Mouse (Mus musculus) activated CD4-positive, CD25-positive, alpha-beta regulatory T cell, adult 4 months (primary cell): ENCODE measurements around the gene Farp1. TPM values are rescaled to one million over a fixed set of nuclear protein-coding genes. Genes with fewer than 3 reads are reported as not detected.

ENCODE experiments used
- ATAC-seq: one replicate; pipeline ENCODE4 v1.8.0; 2017
- polyA plus RNA-seq, 2 experiments: library from polyadenylated mRNA; unstranded; fragments of 100-300 nt; shearing (Covaris generic); gene quantifications; one replicate each; pipeline ENCODE4 v1.2.1; 2017

Farp1 gene
- polyA plus RNA-seq, 2 experiments from 2014 or later = 2.4 TPM

GRCm38 (mm10) chr14:121274985-121275384, 240.0 kb downstream of the Farp1 start:
- no peak for ATAC-seq

DNA sequence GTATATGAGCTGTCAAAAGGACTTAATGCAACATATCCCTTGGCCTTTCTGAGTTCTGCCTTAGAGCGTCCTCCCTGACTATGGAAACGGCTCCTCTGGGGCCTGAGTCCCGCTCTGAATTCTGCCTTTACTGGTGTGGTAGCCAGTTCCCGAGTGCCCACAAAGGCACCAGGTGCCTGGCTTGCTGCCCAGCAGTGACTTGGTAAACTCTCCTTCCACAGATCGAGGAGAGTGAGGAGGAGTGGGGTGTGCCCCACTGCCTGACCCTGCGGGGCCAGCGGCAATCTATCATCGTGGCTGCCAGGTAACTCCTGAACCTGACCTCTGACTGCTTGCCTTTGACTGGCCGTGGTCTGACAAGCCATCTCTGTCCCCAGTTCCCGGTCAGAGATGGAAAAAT, 241.0 kb downstream of the Farp1 start:
- no peak for ATAC-seq

- ATAC-seq = peak; percentile 60
Observed at GRCm38 (mm10) chr14:121279106-121279505, 244.1 kb downstream of the Farp1 start.

- no peak for ATAC-seq
Observed at GRCm38 (mm10) chr14:121280601-121281335, 245.8 kb downstream of the Farp1 start.

DNA sequence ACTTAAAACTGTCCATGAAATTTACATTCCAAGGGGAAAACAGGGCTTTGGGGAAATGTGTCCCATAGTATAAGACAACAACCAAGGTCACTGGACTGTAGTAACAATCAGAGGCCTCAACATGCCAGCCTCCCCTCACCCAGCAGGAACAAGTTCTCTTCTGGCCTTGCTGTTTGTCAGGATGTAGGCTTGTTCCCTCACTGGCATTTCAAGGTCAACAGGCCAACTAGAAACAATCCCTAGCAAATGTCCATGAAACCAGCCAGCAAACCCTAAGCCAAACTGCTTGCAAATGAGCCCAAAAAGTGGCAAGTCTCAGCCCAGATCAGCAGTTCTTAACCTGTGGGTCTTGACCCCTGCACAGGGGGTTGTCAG, 246.3 kb downstream of the Farp1 start:
- no peak for ATAC-seq

GRCm38 (mm10) chr14:121285379-121286120, 250.6 kb downstream of the Farp1 start:
- no peak for ATAC-seq

GRCm38 (mm10) chr14:121291881-121292280, 256.9 kb downstream of the Farp1 start:
- ATAC-seq = no peak

DNA sequence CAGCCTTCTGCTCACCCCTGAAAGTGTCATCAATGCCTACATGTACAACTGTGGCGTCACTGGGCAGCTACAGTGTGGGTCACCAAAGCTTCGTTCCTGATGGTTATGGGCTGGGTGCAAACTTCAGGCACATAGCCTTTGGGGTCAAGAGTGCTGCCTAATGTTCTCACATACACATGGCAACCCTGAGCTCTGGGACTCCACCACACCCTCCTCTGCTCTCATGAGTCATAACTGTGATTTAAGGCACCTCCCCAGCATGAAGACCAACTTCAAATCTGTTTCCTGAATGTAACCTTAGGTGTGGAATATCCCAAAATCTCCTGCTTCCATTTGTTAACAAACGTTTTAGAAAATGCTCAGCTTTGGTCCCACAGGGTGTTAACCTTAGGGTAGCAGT, 257.4 kb downstream of the Farp1 start:
- ATAC-seq = no peak

- ATAC-seq = no peak
Observed at GRCm38 (mm10) chr14:121294484-121294883, 259.5 kb downstream of the Farp1 start.

DNA sequence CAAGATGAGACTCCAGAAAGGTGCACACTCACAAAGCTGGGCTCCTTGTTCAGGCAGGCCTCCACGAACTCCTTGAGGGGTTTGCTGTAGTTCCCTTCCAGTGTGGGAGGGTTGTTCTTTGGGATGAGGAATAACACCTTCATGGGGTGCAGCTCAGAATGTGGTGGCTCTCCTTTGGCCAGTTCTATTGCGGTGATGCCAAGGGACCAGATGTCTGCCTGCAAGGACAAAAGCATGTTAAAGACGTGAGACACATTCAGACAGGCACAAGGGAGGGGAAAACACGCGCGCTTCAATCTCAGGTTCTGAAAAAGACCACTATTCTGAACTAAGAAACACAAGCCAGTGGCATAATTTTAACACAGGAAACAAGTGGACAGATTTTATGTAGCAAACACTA, 262.1 kb downstream of the Farp1 start:
- ATAC-seq = no peak

- ATAC-seq = no peak
Observed at GRCm38 (mm10) chr14:121298537-121298936, 263.5 kb downstream of the Farp1 start.

DNA sequence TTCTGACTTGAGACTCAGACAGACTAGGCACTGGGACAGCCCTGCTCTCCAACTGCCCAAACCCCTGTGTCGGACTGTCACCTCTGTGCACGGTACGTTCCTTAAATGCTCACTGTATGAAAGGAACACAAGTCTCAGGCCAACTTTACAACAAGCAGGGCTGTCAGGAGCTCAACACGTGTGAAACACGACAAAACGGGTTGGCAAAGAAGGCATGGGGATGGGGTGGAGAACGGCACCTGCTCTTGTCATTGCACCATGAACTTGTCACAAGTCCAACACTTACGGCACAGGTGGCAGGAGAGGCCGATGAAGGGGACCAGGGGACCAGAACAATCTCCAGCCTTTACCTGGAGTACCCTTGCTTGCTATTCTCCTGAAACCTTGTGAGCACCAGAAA, 264.1 kb downstream of the Farp1 start:
- no peak for ATAC-seq

DNA sequence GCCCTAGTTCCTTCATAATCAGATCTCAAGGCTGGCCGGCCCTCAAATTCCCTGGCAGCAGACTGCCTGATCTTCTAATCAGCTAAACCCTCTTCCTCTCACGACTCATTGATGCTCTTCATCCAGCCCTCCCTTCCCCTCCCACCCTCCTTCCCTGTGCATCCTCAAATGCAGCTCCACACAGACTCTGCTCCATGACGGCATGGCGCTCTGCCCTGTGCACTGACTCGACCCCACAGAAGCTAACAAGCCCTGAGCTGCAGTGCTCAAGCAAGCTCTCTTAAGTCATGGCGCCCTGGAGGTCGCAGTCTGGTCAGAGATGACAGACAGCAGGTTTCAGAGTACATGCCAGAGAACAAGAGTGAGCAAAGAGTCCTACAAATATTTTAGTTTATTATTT, 269.5 kb downstream of the Farp1 start:
- ATAC-seq = no peak

- ATAC-seq = no peak
Observed at GRCm38 (mm10) chr14:121305316-121306064, 270.5 kb downstream of the Farp1 start.

GRCm38 (mm10) chr14:121309909-121310308, 274.9 kb downstream of the Farp1 start:
- no peak for ATAC-seq

DNA sequence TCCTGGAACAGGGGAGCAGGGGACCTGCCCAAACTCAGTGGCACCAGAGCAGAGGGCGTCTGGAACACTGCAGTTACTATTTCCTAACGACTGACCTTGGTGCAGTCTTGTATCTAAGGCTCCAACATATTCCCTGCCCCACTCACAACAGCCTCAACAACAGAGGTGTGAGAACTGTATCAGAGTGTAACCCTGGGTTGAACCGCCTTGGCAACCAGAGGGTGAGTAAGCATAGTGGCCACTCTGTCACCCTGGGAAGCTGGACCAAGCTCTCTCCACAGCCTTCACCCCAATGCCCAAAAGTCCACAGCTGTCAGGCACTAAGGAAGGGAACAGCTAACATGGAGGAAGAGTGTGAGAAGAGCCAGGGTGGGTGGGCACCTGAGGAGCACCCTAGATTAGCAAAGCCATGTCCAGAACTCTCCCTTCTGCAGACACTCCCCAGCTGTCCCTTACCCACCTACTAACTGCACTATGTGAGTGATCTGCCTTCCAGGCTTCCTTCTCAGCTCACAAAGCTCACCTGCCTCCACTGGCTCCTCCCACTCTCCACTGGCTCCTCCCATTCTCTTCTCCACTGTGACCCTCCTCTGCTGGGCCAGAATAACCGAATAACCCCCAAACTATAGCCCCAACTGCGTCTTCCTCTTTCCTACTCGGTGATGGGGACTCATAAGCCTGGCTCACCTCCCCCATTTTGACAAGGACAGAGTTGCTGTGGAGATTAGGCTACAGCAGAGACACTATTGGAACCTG, 275.5 kb downstream of the Farp1 start:
- ATAC-seq = peak; percentile 2

GRCm38 (mm10) chr14:121311083-121311482, 276.1 kb downstream of the Farp1 start:
- ATAC-seq = peak; percentile 21

- ATAC-seq = no peak
Observed at GRCm38 (mm10) chr14:121313283-121313682, 278.3 kb downstream of the Farp1 start.

DNA sequence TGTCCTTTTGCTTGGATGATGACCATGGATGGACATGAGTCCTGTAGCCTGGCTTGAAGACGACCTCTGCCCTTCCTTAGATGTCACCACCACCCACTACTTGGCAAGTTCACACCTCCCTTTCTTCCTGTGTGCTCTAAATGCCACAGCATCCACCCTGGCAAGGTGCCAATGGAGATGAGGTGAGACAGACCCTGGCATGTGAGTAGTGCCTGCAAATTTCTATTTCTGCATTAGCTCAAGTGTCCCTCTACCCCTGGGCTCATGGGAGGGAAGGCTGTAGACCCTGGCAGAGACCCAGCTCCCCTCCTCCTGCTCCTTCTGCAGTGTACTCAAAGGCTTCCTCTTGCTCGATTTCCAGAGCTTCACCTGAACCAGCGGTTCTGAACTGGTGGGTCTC, 279.9 kb downstream of the Farp1 start:
- peak; percentile 45 for ATAC-seq

GRCm38 (mm10) chr14:121316136-121316535, 281.1 kb downstream of the Farp1 start:
- no peak for ATAC-seq

GRCm38 (mm10) chr14:121316631-121317311, 281.8 kb downstream of the Farp1 start:
- ATAC-seq = no peak

DNA sequence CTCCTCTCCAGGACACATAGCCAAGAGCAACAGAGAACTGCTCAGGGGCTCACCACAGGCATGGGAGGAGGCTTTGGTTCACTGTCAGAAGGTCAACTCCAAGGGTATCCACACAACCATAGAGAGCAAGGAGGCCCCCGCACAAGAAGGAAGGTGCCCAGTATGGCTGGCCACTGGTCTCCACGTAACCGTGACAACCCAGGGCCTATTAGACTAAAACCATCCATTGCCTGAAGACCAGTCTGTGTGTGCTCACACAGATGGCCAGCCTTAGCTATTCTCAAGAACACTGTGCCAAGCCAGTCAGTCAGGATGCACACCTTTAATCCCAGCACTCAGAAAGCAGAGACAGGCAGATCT, 282.3 kb downstream of the Farp1 start:
- ATAC-seq = no peak
